Mouse (Mus musculus): ENCODE measurements at regions not wholly inside any gene's neighbourhood (a gene's known extent, or its start where the extent isn't known, plus 50 kb on each side); places are given as distances from the start of the nearest gene placed in this dataset.

DNA sequence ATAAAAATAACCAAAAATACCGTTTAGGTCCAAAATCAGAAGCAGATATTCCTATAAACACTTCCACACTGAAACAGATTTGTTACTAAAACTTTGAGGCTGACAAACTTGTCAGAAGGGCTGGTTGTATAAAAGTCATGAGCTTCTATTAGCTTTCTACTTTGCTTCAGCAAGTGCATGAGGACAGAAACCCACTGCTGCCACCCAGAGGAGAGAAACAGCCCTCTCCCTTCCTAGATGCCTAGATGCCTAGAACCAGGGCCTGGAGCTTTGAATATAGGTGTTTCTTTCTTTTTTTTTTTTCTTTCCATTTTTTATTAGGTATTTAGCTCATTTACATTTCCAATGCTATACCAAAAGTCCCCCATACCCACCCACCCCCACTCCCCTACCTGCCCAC, 406.9 kb upstream of the Gpc5 start:
- no peak overlapping the region for H3K9ac ChIP-seq (ENCODE audit: control insufficient read depth, low read depth, low read length, poor library complexity, severe bottlenecking)
- H3K9me3 ChIP-seq (replicated peaks; ENCODE audit: insufficient read depth, low read length) = no peaks in the 10 kb centered on the region
- H3K27ac ChIP-seq (ENCODE audit: control insufficient read depth, low read depth, low read length) = no peak overlapping the region
- TF ChIP-seq EP300 (IDR thresholded peaks at IDR 0.05; ENCODE audit: low read depth in 1 of 2, low read length in 2 of 2) (no peak), CTCF (IDR thresholded peaks at IDR 0.05 in 2 of 3, conservative IDR thresholded peaks at IDR 0.05 in 1 of 3; ENCODE audit: control insufficient read depth in 1 of 3, insufficient read depth in 1 of 3, low read depth in 2 of 3, low read length in 3 of 3, poor library complexity in 1 of 3, severe bottlenecking in 1 of 3) (peak in 2 of 3 experiments; percentile 74 to 79; a peak in 4 of 6 replicates), SMC3 (IDR thresholded peaks at IDR 0.05; ENCODE audit: low read depth, low read length) (peak; percentile 74), ZC3H11A (IDR thresholded peaks at IDR 0.05; ENCODE audit: low read depth, low read length) (peak; percentile 58), RAD21 (IDR thresholded peaks at IDR 0.05; ENCODE audit: low read depth, low read length) (peak; percentile 78), CHD1 (IDR thresholded peaks at IDR 0.05; ENCODE audit: low read depth, low read length) (no peak), KAT2A (conservative IDR thresholded peaks at IDR 0.05; ENCODE audit: low read depth, low read length) (no peak), NELFE (IDR thresholded peaks at IDR 0.05; ENCODE audit: low read depth, low read length) (no peak), ZMIZ1 (IDR thresholded peaks at IDR 0.05; ENCODE audit: low read depth, low read length) (no peak), USF1 (IDR thresholded peaks at IDR 0.05; ENCODE audit: low read depth, low read length) (no peak), JUND (IDR thresholded peaks at IDR 0.05; ENCODE audit: low read depth, low read length) (no peak), GABPA (IDR thresholded peaks at IDR 0.05; ENCODE audit: low read depth, low read length) (no peak), TBP (IDR thresholded peaks at IDR 0.05; ENCODE audit: low read depth, low read length) (no peak), MAZ (IDR thresholded peaks at IDR 0.05; ENCODE audit: low read depth, low read length) (no peak)
- H3K4me1 ChIP-seq (ENCODE audit: control insufficient read depth in 1 of 2, insufficient read depth in 2 of 2, low read length in 2 of 2) = no peaks in the 10 kb centered on the region
- no peaks in the 10 kb centered on the region for H3K79me2 ChIP-seq (ENCODE audit: control insufficient read depth, insufficient read depth, low read length, poor library complexity)
- no peaks in the 10 kb centered on the region for H3K27me3 ChIP-seq (ENCODE audit: control insufficient read depth in 1 of 2, insufficient read depth in 2 of 2, low read length in 2 of 2)
- H3K4me3 ChIP-seq (ENCODE audit: control insufficient read depth in 1 of 2, insufficient read depth in 1 of 2, low read depth in 2 of 2, low read length in 2 of 2) = no peak overlapping the region
- H3K36me3 ChIP-seq (ENCODE audit: control insufficient read depth in 1 of 2, insufficient read depth in 2 of 2, low read length in 2 of 2) = no peaks in the 10 kb centered on the region
- DNase-seq (ENCODE audit: low read depth, low spot score) = peak; percentile 67

DNA sequence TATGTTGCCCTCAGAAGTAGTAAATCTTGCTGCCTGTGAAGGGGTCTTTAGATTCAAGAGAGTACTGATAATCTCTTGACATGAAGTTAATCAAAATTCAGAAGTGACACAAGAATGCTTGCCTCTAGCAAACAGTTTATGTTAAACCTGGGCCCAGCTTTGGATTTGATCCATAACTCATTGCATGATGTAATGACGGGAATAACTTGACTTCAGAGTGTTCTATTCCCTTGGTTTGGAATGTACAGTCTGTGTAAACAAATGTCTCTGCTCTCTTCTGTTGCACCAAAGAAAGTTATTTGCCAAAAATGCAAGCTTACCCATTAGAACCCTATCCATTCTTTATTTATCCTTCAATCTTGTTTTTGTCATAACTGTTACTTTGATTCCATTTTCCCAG, 397.1 kb upstream of the Gpc5 start:
- Histone ChIP-seq H3K9ac (ENCODE audit: control insufficient read depth, low read depth, low read length, poor library complexity, severe bottlenecking) (no peak overlapping the region), H3K79me2 (ENCODE audit: control insufficient read depth, insufficient read depth, low read length, poor library complexity) (no peaks in the 10 kb centered on the region), H3K36me3 (ENCODE audit: control insufficient read depth in 1 of 2, insufficient read depth in 2 of 2, low read length in 2 of 2) (no peaks in the 10 kb centered on the region), H3K9me3 (replicated peaks; ENCODE audit: insufficient read depth, low read length) (no peaks in the 10 kb centered on the region; the same call in 1 of the 2 replicates), H3K27ac (ENCODE audit: control insufficient read depth, low read depth, low read length) (no peak overlapping the region), H3K4me3 (ENCODE audit: control insufficient read depth in 1 of 2, insufficient read depth in 1 of 2, low read depth in 2 of 2, low read length in 2 of 2) (no peak overlapping the region), H3K27me3 (ENCODE audit: control insufficient read depth in 1 of 2, insufficient read depth in 2 of 2, low read length in 2 of 2) (0 out of 4 replicates have a peak, but pooled peaks cover 0 to 1% of the 10 kb centered on the region in 2 experiments), H3K4me1 (ENCODE audit: control insufficient read depth in 1 of 2, insufficient read depth in 2 of 2, low read length in 2 of 2) (no peaks in the 10 kb centered on the region)
- TF ChIP-seq SMC3 (IDR thresholded peaks at IDR 0.05; ENCODE audit: low read depth, low read length) (no peak), TCF12 (IDR thresholded peaks at IDR 0.05; ENCODE audit: low read depth, low read length) (no peak), MAX (IDR thresholded peaks at IDR 0.05; ENCODE audit: low read length) (no peak), ZKSCAN1 (IDR thresholded peaks at IDR 0.05; ENCODE audit: low read depth, low read length) (no peak), MEF2A (IDR thresholded peaks at IDR 0.05; ENCODE audit: extremely low read depth, insufficient replicate concordance, low read depth, low read length, poor library complexity, severe bottlenecking) (no peak), POLR2A (IDR thresholded peaks at IDR 0.05; ENCODE audit: control insufficient read depth in 1 of 2, insufficient read depth in 1 of 2, low read depth in 1 of 2, low read length in 2 of 2, poor library complexity in 1 of 2) (no peak), POLR2AphosphoS5 (IDR thresholded peaks at IDR 0.05; ENCODE audit: borderline replicate concordance, low read depth, low read length) (no peak), ZC3H11A (IDR thresholded peaks at IDR 0.05; ENCODE audit: low read depth, low read length) (no peak), TAL1 (IDR thresholded peaks at IDR 0.05; ENCODE audit: low read length) (no peak), KAT2A (conservative IDR thresholded peaks at IDR 0.05; ENCODE audit: low read depth, low read length) (no peak)
- no peak for DNase-seq (ENCODE audit: low read depth, low spot score)
